Mouse (Mus musculus) inflammation-experienced regulatory T-cells, adult 6 months (primary cell): ENCODE data around the gene Arl5a. TPM values are rescaled to one million over a fixed set of nuclear protein-coding genes. Genes with fewer than 3 reads are reported as not detected.

ENCODE experiments used
- ATAC-seq: one replicate; pipeline ENCODE4 v1.8.0; 2017
- polyA plus RNA-seq, 3 experiments: library from polyadenylated mRNA; unstranded; fragments of 100-300 nt; shearing (Covaris generic); gene quantifications; one replicate each; pipeline ENCODE4 v1.2.1; 2017

Arl5a gene
- polyA plus RNA-seq, 3 experiments from 2014 or later: 14.4 to 24.2 (median 19.3) TPM

DNA sequence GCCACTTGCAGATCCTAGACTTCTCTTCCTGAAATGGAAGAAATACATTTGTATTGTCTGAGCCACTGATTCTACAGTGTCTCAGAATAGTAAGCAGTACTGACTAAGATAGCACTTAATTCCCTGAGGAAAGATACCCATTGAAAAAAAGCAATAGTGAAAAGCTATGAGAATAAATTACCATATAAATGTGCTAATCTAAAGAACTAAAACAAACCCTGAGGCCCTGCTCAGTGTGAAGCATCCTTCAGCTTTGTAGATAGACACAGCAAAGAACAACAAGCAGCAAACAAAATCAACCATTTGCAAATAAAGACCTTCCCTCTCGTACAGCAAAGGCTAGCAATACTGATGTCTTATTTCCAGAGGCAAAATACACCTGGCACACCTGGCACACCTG, 65.0 kb downstream of the Arl5a start:
- ATAC-seq: no peak

DNA sequence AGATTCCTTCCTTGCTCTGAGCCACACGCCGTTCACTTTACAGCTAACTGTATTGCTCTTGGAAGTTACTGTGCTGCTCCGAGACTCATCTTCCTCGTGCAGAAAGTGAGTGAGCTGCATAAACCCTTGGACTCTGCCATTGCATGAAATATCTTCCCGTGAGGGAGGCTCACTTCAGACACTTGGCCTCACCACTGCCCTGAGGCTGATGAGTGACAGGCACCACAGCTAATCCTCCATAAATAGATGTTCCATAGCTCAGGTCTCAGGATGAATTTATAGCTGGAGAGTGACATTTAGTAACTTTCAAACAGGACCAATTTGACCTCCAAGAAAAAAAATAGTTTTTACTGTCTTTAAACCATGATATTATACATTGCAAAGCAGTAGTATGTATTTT, 66.5 kb downstream of the Arl5a start:
- ATAC-seq: no peak

DNA sequence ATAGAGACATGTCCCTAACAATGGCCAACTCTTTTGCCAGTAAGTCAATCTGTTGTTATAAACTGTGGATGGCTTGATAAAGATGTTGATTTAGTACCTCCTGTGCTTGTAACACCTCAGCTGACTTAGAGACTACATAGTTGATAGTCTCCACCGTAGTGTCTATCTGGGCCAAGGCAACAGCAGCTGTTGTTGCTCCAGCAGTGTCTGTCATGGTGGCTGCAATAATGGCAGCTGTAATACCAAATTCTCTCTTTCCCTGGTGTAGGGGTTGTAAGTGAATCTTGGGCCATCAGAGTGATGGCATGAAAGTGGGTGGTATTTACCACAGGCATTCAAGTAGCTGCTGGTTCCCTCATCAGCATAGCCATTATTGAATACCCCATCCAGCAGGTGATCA, 73.7 kb downstream of the Arl5a start:
- no peak for ATAC-seq

Other genes with a start within 250 kb of the Arl5a start
- 10 to 100 TPM; 12.6 to 22.0 (median 14.4) TPM for gene Neb, start 46.4 kb downstream of the Arl5a start, polyA plus RNA-seq